Mouse (Mus musculus) brain, embryonic 14.5 days (tissue): ENCODE measurements around the gene Cdk13.

Experiments used
- CTCF ChIP-seq: fragments of 200-500 bp; IDR thresholded peaks from 2 replicates; pipeline ENCODE4 v1.5.1; 2012; ENCODE audit warnings: inconsistent platforms, mild to moderate bottlenecking, moderate library complexity, borderline replicate concordance; ENCODE audit not compliant: insufficient read depth, insufficient read length; ENCODE audit errors: extremely low read depth
- POLR2A ChIP-seq: fragments of 200-500 bp; IDR thresholded peaks from 2 replicates; pipeline ENCODE4 v1.6.1; 2012; ENCODE audit warnings: mild to moderate bottlenecking, inconsistent platforms, borderline replicate concordance; ENCODE audit not compliant: poor library complexity, insufficient read depth, insufficient read length, severe bottlenecking; ENCODE audit errors: extremely low read depth

DNA sequence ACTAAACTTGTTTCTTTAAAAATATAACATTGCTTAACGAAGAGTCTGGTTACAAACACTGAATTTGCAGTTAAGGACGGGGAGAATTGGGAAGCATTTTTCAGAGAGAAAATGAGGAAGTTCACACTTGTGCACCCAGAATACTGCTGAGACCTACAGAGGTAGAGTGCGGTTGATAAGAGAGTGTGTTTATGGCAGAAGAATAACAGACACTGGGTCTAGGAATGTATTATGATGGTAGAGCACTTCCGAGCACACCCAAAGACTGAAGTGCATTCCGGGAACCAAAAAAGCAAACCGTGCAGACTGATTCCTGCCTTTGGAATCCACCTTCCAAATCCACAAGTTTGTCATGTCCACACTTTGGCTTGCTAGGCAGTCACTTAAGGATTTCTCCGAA is 31.9 kb upstream of the Cdk13 start:
- no peak for TF ChIP-seq POLR2A
- no peak for TF ChIP-seq CTCF
